Mouse (Mus musculus) midbrain, embryonic 12.5 days (tissue): ENCODE measurements around the gene Lbp. TPM values are rescaled to one million over a fixed set of nuclear protein-coding genes. Genes with fewer than 3 reads are reported as not detected.

ENCODE experiments used
- ATAC-seq: fragments of 200-750 bp; cut with Nextera tagmentation; 2 replicates; pipeline ENCODE4 v1.8.0; 2017; ENCODE audit warnings: low read depth, moderate TSS enrichment, moderate library complexity; ENCODE audit not compliant: low FRiP score
- H3K27ac ChIP-seq: fragments of 300-500 bp; sonication (generic); replicated peaks from 2 replicates; pipeline ENCODE4 v1.5.1; 2016; ENCODE audit warnings: mild to moderate bottlenecking
- H3K27me3 ChIP-seq: fragments of 300-500 bp; sonication (generic); 2 replicates; pipeline ENCODE4 v1.6.1; 2016; ENCODE audit warnings: mild to moderate bottlenecking
- H3K36me3 ChIP-seq: fragments of 300-500 bp; sonication (generic); 2 replicates; pipeline ENCODE4 v1.6.1; 2016
- H3K4me1 ChIP-seq: fragments of 300-500 bp; sonication (generic); 2 replicates; pipeline ENCODE4 v1.6.1; 2016
- H3K4me2 ChIP-seq: fragments of 300-500 bp; sonication (generic); replicated peaks from 2 replicates; pipeline ENCODE4 v1.6.1; 2016; ENCODE audit warnings: mild to moderate bottlenecking, moderate library complexity
- H3K4me3 ChIP-seq: fragments of 300-500 bp; sonication (generic); 2 replicates; pipeline ENCODE4 v1.5.1; 2016; ENCODE audit warnings: mild to moderate bottlenecking
- H3K9ac ChIP-seq: fragments of 300-500 bp; sonication (generic); replicated peaks from 2 replicates; pipeline ENCODE4 v1.6.1; 2016; ENCODE audit warnings: mild to moderate bottlenecking, moderate library complexity
- H3K9me3 ChIP-seq: fragments of 300-500 bp; sonication (generic); 2 replicates; pipeline ENCODE4 v1.6.1; 2016; ENCODE audit warnings: mild to moderate bottlenecking
- WGBS: fragments of 180-500 bp; shearing (Covaris S2); methylation state at CpG from one replicate; pipeline ENCODE4 v1.1.7; 2016; 5-methylcytosine and 5-hydroxymethylcytosine counted together
- polyA plus RNA-seq: library from polyadenylated mRNA; unstranded; fragments of >200 nt; fragmentation: Nextera tagmentation; extraction: Ambion mirVana; gene quantifications from 2 replicates; pipeline ENCODE4 v1.2.1, GENCODE M21; 2016

The Lbp gene
- polyA plus RNA-seq = 2.0 and 2.4 TPM in 2 replicates

DNA sequence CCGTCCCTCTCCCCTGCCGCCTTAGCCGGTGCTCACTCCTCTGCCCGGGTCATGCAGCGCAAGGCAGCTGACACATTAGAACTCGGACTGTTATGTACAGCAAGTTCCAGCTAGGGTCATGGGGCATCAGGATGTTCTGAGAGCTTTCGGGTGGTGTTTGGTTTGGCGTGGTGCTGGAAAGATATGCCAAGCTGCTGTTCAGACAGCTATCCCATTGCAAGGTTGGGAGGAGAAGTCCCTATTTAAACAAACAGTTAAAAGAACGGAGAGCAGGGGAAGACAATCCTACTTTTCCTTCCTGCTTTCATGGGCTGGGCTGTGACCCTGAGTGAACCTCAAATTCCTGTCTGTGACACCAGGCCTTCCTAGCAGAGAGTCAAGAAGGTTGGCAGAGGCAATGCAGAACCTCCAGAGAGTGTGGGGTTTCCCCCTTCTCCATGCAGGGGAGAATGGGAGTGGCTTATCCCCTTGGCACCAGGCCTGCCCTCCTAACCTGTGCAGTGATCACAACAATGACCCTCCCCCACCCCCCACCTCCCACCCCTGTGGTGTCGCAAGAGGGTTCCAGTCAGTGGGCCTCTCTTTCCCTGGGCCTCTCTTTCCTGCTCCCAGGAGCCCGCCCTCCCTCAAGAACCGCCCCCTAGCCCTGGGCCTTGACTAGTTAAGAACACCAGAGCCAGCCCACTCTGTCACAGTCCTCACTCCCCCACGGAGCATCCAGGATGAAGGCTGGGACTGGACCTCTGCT lies at the start of gene Lbp:
Lbp (plus strand) TSS at position 546 of the 748 bp plus-strand sequence.
- no peak within 1 kb of the TSS for H3K4me2 ChIP-seq
- H3K4me3 ChIP-seq = no peak within 1 kb of the TSS
- ATAC-seq = no peak
- no peaks in the 10 kb centered on the region for H3K27me3 ChIP-seq
- H3K9me3 ChIP-seq = no peaks in the 10 kb centered on the region; the same call in 1 of the 2 replicates
- H3K36me3 ChIP-seq = no peaks in the 10 kb centered on the region
- H3K27ac ChIP-seq = no peak within 1 kb of the TSS
- no peak within 1 kb of the TSS for H3K9ac ChIP-seq
- 52% methylated on average over 13 of the region's 13 CpGs for WGBS
- H3K4me1 ChIP-seq = peaks cover 8% of the 10 kb centered on the region

DNA sequence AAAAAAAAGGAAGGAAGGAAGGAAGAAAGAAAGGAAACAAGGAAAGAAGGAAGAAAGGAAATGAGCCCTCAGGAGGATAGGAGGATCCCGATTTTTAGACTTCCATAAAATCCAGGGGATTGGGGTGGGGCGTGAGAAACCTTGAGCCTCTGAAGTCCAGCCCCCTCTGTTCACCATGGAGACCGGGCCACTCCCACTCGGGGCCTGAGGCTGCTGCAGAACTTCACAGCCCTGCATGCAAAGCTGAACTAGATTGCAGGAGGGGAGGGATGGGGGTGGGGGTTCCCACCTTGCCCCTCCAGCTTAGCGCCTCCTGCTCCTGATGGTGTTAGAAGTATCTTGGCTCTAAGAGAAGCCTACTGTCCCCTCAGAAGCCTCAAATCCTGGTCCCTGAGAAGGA lies 49.4 kb upstream of the Lbp start:
- H3K4me2 ChIP-seq = no peak overlapping the region
- 9% methylated on average over 5 of the region's 5 CpGs for WGBS
- no peak overlapping the region for H3K27ac ChIP-seq
- H3K27me3 ChIP-seq = peaks cover 14% of the 10 kb centered on the region
- H3K9me3 ChIP-seq = no peaks in the 10 kb centered on the region
- ATAC-seq = no peak
- H3K36me3 ChIP-seq = no peaks in the 10 kb centered on the region
- peaks cover 14% of the 10 kb centered on the region for H3K4me1 ChIP-seq
- no peak overlapping the region; the same call in 1 of the 2 replicates for H3K9ac ChIP-seq
- H3K4me3 ChIP-seq = no peak overlapping the region

DNA sequence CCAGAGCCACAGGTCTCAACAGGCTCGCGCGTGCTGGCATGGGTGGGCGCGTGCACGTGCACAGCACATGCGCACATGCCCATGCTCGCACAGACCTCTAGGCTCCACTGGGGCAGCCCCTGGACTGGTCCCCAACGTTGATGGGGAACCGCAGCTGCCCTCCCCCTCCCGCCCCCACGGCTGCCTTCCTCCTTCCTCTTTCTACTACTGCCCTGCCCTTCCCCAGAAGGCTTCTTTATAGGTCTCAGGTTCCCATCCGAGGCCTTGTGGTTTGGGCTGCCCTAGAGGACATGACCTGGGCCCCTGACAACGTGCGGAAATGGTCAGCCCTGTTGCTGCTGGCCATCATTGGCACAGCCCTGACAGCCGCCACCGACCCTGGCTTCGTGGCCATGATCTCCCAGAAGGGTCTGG lies 48.3 kb upstream of the Lbp start, which contains the start of gene Bpi:
Bpi (plus strand) TSS at position 90 of the 414 bp plus-strand sequence.
- 68% methylated on average over 18 of the region's 18 CpGs for whole genome bisulfite sequencing
- no peak within 1 kb of the TSS for H3K27ac ChIP-seq
- H3K4me3 ChIP-seq = no peak within 1 kb of the TSS
- no peak within 1 kb of the TSS; the same call in 1 of the 2 replicates for H3K9ac ChIP-seq
- H3K27me3 ChIP-seq = peaks cover 14% of the 10 kb centered on the region
- H3K9me3 ChIP-seq = no peaks in the 10 kb centered on the region
- ATAC-seq = no peak
- H3K4me1 ChIP-seq = peaks cover 14% of the 10 kb centered on the region
- no peaks in the 10 kb centered on the region for H3K36me3 ChIP-seq
- no peak within 1 kb of the TSS for H3K4me2 ChIP-seq

DNA sequence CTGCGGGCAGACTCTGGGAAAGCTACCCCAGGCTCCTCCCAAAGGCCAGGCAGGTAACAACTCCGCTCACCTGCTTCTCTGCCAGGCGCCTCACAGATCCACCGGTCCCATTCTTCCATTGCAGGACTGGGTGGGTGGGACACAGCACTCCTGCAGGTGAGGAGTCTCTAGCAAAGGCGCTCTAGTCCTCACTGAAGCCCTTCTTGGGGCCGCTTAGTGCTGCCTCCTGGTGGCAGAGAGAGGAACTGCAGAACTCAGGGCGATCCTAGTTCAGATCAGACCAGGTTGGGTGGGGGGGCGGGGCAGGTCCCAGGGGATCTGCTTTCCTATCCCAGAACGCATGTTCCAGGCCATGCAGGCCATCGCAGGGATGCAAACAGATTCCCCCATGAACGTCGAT lies 47.5 kb upstream of the Lbp start:
- H3K9ac ChIP-seq = no peak overlapping the region
- no peak for ATAC-seq
- peaks cover 14% of the 10 kb centered on the region for H3K4me1 ChIP-seq
- no peak overlapping the region for H3K27ac ChIP-seq
- no peak overlapping the region for H3K4me3 ChIP-seq
- H3K27me3 ChIP-seq = peaks cover 14% of the 10 kb centered on the region
- whole genome bisulfite sequencing = 10% methylated on average over 12 of the region's 12 CpGs
- no peak overlapping the region for H3K4me2 ChIP-seq
- H3K9me3 ChIP-seq = no peaks in the 10 kb centered on the region
- H3K36me3 ChIP-seq = no peaks in the 10 kb centered on the region

DNA sequence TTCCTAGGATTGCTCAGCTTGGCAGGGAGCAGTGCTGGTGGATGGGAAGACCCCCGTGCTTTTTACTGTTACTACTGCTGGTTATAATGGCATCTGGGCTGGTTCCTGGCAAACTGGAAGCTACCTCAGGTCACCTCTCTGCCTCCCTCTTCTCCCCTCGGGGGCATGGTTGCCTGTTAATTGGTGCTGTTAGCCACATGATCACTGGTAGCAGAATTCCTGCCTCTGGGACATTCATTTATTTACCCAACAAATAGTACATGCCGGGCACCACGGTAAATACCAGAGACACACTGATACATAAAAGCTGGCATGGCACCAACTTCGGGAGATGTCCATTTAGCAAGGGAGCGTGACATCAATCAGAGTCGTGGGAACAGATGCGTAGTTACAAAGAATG lies 46.8 kb upstream of the Lbp start:
- Histone ChIP-seq H3K9ac (no peak overlapping the region), H3K27me3 (peaks cover 14% of the 10 kb centered on the region), H3K4me3 (no peak overlapping the region), H3K4me1 (peaks cover 14% of the 10 kb centered on the region), H3K36me3 (no peaks in the 10 kb centered on the region), H3K4me2 (no peak overlapping the region), H3K9me3 (no peaks in the 10 kb centered on the region), H3K27ac (no peak overlapping the region)
- ATAC-seq = no peak
- 78% methylated on average over 8 of the region's 8 CpGs for WGBS

DNA sequence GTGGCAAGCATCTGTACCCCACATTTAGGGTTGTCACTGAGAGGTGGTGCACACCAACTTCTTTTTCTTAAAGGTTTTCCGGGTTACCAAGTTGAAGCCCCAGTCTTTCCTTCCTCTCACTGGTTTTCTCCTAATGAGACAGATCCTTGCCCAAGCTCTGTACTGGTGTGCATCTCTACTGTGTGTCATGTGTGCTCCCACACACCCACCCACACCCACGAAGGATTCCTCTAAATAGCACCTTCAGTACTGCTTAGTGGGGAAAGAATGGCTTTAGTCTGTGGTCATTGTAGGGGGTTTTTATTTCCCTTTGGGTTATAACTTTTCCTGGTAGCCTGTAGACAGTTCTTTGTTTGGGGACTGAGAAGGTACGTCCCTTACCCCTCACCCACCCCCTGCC lies 41.4 kb upstream of the Lbp start:
- Histone ChIP-seq H3K4me2 (no peak overlapping the region), H3K4me1 (no peaks in the 10 kb centered on the region), H3K36me3 (no peaks in the 10 kb centered on the region), H3K27me3 (peaks cover 2% of the 10 kb centered on the region; the same call in 1 of the 2 replicates), H3K27ac (no peak overlapping the region), H3K9ac (no peak overlapping the region), H3K9me3 (no peaks in the 10 kb centered on the region), H3K4me3 (no peak overlapping the region)
- no peak for ATAC-seq
- 87% methylated on average over 3 of the region's 3 CpGs for WGBS

DNA sequence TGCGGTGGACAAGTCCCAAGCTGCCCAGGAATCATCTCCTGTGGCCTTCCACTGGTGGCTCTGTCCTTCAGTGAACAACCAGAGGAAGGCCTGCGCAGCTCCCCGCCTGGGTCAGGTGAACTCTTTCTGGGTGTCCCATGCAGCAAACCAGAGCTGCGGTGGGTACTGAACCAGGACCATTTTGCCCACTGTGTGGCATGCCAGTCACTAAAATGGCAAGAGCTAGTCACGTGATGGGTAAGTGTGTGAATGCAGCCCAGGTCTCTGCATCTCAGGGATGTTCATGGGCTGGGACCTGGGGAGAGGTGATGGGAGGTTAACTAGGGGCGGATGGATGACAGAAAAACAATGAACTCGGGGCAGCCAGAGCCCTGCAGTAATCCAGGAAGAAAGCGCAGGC lies 36.3 kb upstream of the Lbp start:
- Histone ChIP-seq H3K9ac (no peak overlapping the region), H3K9me3 (no peaks in the 10 kb centered on the region), H3K36me3 (no peaks in the 10 kb centered on the region), H3K4me2 (no peak overlapping the region), H3K4me1 (0 out of 2 replicates have a peak, but pooled peaks cover 2% of the 10 kb centered on the region), H3K4me3 (no peak overlapping the region), H3K27me3 (0 out of 2 replicates have a peak, but pooled peaks cover 3% of the 10 kb centered on the region), H3K27ac (no peak overlapping the region)
- no peak for ATAC-seq
- 74% methylated on average over 8 of the region's 8 CpGs for WGBS

DNA sequence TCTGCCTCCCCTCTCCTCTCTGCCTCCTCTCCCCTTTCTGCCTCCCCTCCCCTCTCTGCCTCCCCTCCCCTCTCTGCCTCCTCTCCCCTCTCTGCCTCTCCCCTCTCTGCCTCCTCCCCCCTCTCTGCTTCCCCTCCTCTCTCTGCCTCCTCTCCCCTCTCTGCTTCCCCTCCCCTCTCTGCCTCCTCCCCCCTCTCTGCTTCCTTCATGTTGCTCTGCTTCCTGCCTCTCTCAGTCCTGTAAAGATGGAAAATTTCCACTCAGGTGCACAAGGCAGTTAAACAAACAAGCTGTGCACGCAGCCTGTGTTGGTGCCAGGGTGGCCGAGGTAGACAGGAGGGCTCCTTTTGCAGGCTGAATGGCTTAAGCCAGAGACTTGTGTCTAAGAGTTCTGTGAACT lies 32.6 kb upstream of the Lbp start:
- H3K27me3 ChIP-seq = 0 out of 2 replicates have a peak, but pooled peaks cover 3% of the 10 kb centered on the region
- 0 out of 2 replicates have a peak, but pooled peaks cover 2% of the 10 kb centered on the region for H3K4me1 ChIP-seq
- H3K4me2 ChIP-seq = no peak overlapping the region
- no peak for ATAC-seq
- WGBS = 17% methylated on average over 2 of the region's 2 CpGs
- no peak overlapping the region for H3K4me3 ChIP-seq
- no peak overlapping the region for H3K9ac ChIP-seq
- H3K9me3 ChIP-seq = no peaks in the 10 kb centered on the region
- 0 out of 2 replicates have a peak overlapping the region, but pooled peaks have one; percentile 35 for H3K27ac ChIP-seq
- H3K36me3 ChIP-seq = no peaks in the 10 kb centered on the region

DNA sequence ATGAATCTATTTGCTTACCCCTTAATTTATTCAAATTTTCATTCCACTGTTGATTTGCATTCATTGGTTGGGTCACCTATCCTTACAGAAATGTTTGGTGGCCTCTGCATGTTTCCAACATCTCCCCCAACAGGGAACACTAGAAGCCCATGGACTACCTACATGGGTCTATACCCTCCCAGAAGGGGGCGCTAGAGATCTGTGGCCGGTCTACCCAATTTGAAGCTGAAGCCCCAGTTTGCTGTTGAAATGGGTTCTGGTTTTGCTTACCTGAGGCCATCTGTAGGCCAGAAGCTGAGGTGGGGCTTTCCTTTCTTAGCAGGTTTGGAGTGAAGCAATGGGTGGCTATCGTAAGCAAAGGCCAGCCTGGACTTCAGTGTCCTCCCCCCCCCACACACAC lies 30.9 kb upstream of the Lbp start:
- H3K4me1 ChIP-seq = 0 out of 2 replicates have a peak, but pooled peaks cover 2% of the 10 kb centered on the region
- no peaks in the 10 kb centered on the region for H3K36me3 ChIP-seq
- no peak overlapping the region for H3K27ac ChIP-seq
- H3K27me3 ChIP-seq = no peaks in the 10 kb centered on the region
- H3K4me3 ChIP-seq = no peak overlapping the region
- 94% methylated on average over 3 of the region's 3 CpGs for WGBS
- no peaks in the 10 kb centered on the region for H3K9me3 ChIP-seq
- no peak overlapping the region for H3K4me2 ChIP-seq
- H3K9ac ChIP-seq = no peak overlapping the region
- ATAC-seq = no peak

DNA sequence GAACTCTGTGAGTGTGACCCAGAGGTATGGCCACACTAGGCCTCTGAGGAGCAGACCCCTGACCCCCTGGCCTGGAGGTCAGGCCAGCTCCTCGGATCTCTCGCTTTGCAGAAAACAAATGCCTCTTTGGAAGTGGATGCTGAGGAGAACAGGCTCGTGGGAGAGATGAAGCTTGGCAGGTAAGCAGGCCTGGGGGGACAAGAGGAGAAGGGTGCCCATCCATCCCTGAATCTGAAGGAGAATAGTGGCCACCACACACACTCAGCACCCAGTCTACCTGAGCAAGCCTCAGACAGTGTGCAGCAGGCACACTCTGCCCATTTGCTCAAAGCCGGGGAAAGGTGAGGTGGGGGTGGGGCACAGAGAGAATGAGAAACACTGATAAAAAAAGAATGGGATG lies 30.5 kb upstream of the Lbp start:
- ATAC-seq = no peak
- Histone ChIP-seq H3K4me2 (no peak overlapping the region), H3K27ac (no peak overlapping the region), H3K4me3 (no peak overlapping the region), H3K9me3 (no peaks in the 10 kb centered on the region), H3K27me3 (no peaks in the 10 kb centered on the region), H3K36me3 (no peaks in the 10 kb centered on the region), H3K4me1 (0 out of 2 replicates have a peak, but pooled peaks cover 2% of the 10 kb centered on the region), H3K9ac (no peak overlapping the region)
- WGBS = 68% methylated on average over 4 of the region's 4 CpGs

DNA sequence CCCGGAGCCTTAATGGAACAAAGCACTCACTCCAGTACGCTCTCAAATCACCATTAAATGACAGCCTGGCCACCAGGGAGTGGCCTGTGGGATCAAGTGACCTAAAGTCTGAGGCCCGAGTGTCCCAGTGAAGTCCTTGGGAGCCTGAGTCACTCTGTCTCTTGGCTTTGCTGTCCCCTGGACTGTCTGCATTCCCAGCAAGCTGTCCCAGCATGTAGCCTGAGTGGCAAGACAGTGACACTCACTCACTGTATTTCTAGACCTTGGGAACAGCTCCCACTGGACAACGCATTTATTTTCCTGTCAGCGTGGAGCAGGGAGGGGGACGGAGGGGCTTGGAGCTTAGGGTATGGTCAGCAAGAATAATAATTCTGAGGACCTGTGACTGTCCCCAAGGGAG lies 29.8 kb upstream of the Lbp start:
- no peak overlapping the region for H3K9ac ChIP-seq
- no peaks in the 10 kb centered on the region; the same call in 1 of the 2 replicates for H3K27me3 ChIP-seq
- H3K27ac ChIP-seq = no peak overlapping the region
- 0 out of 2 replicates have a peak, but pooled peaks cover 2% of the 10 kb centered on the region for H3K4me1 ChIP-seq
- no peak overlapping the region for H3K4me2 ChIP-seq
- no peaks in the 10 kb centered on the region for H3K36me3 ChIP-seq
- ATAC-seq = no peak
- no peak overlapping the region for H3K4me3 ChIP-seq
- WGBS = 73% methylated on average over 6 of the region's 6 CpGs
- H3K9me3 ChIP-seq = no peaks in the 10 kb centered on the region

DNA sequence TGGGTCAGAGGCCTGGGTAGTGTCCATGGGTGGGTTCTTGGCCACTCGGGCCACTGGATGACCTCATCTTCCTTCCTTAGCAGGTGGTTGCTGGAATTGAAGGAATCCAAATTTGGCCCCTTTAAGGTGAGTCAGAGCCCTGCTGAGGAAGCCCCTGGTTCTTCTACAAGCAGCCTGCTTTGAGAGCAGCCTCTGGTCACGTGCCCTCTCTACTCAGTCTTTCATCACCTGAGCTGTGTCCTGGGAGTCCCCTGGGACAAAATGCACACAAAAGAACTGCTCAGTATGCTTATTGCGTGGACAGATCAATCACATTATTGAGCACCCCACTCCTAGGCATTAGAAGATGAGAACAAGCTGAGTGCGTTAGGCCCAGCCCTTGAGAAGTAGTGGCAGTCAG lies 29.4 kb upstream of the Lbp start:
- WGBS = 80% methylated on average over 4 of the region's 4 CpGs
- Histone ChIP-seq H3K4me2 (no peak overlapping the region), H3K4me3 (no peak overlapping the region), H3K9me3 (no peaks in the 10 kb centered on the region), H3K9ac (no peak overlapping the region), H3K36me3 (no peaks in the 10 kb centered on the region), H3K4me1 (peaks cover 4% of the 10 kb centered on the region; the same call in 1 of the 2 replicates), H3K27ac (no peak overlapping the region), H3K27me3 (no peaks in the 10 kb centered on the region; the same call in 1 of the 2 replicates)
- ATAC-seq = no peak
